Mouse (Mus musculus): ENCODE measurements around the gene Rbbp5.

The Rbbp5 gene

DNA sequence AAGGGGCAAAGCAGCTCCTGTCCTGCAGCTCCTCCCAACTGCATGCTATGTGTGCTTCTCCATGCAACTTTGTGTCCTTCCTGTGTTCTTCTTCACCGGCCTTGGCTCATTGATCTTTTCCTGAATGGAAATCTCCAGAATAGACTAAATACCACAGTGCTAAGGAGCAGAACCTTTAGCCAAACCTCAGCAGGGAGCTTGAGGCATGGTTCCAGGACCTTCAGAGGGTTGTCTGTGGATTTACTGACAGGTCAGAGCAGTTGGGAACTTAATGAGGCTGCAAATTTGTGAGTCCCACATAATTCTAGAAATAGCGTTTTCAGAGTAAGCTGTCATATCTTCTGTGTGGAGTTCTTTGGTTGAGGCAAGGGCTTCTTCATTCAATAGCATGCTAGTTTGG is 23.4 kb downstream of the Rbbp5 start:
- DNase-seq (ENCODE audit: low spot score in 2 of 2): no peak

DNA sequence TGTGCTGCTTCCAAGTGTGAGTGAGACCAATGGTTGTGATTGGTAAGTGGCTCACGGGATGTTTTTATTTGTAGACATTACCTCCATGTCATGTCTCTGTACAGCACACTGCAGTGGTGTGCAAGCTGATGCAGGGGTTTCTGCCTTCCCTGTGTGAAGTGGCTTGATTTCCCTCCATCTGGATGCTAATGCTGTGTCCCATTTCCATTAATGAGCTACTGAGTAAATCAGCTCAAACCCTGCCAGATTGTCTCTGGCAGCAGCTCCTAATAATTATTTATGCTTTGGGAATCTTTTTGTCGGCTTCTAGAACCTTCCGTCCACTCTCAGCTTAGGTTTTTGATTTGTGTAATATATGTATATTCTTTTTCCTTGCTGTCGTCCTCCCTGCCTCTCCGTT is 28.0 kb downstream of the Rbbp5 start:
- DNase-seq (ENCODE audit: low spot score in 2 of 2): no peak

DNA sequence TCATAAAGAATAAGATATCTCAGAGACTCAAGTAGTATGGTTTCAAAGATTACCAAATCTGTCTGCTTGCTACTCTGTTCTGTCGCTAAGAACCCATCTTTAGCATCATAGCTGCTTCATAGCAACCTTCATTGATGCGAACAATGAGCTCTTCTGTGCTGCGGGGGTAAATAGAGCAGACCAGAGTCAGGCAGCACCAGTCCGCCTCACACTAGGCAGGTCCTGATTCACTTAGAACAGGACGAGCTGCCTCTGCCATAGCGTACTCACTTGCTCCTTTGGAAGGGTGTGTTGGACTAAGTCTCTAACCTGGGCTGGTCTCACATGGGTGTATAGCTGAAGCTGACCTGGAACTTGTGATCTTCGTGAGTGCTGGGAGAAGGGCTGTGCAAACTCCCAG is 28.9 kb downstream of the Rbbp5 start, which contains the start of gene Tmem81:
Gene Tmem81, plus strand, starts transcription at position 173 of the 400 bp plus-strand sequence.
- DNase-seq (ENCODE audit: low spot score in 2 of 2): no peak

DNA sequence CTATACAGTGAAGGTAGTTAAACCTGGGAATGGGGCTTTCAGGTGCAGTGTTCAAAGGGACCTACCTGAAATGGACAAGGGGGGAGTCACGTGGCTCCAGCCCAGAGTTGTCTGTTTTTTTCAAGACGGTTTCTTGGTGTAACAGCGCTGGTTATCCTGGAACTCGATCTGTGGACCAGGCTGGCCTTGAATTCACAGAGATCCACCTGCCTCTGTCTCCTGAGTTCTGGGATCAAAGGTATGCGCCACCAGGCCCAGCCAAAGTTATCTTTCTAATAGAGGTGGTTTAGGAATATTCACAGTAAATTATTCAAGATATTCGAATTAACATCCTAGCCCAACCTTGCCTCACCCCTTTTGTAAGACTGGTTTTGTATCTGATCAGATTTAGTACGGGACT is 29.5 kb downstream of the Rbbp5 start:
- no peak for DNase-seq (ENCODE audit: low spot score in 2 of 2)

- no peak for DNase-seq (ENCODE audit: low spot score in 2 of 2)
Observed at GRCm38 (mm10) chr1:132509771-132510170, 32.6 kb downstream of the Rbbp5 start.

- DNase-seq (ENCODE audit: low spot score in 2 of 2): no peak
Observed at GRCm38 (mm10) chr1:132511521-132511920, 34.4 kb downstream of the Rbbp5 start.

DNA sequence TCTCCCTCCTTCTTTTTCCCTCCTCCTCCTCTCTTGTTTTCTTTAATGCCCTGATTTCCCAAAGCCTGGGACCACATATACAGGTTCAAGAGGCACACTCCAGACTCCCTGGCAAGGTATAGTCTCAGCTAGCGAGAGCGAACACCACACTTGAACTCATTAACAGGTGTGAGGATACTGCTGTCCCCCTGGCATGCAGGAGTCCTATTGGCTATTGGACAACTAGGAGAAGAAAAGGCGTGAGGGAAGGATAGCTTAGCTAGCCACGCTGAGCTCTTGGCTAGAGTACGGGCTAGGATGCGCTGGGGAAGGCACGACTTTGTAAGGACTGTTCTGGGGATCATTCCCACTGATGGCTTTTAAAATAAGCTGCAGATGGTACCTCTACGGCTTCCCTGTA is 34.9 kb downstream of the Rbbp5 start:
- no peak for DNase-seq (ENCODE audit: low spot score in 2 of 2)

DNA sequence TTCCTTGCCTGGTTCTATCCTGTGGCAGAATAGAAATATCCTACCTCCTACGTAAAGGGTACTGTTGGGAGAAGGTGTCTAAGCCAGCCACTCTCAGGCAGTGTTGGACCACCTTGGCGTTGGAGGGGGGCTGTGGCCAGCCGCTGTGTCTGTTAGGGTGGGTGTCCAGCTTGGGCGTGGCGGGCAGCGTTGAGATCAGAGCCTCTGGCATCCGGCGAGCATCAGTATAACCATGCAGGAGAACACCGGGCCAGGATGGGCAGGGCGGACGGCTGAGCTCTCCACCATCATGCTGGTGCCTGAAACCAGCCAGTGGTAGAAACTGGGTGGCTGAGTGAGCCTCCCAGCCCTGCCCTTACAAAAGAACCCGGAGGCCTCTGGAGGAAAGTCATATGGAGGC is 38.2 kb downstream of the Rbbp5 start:
- DNase-seq (ENCODE audit: low spot score in 2 of 2): no peak

- no peak for DNase-seq (ENCODE audit: low spot score in 2 of 2)
Observed at GRCm38 (mm10) chr1:132516776-132517175, 39.6 kb downstream of the Rbbp5 start.

GRCm38 (mm10) chr1:132518621-132519020 is 41.5 kb downstream of the Rbbp5 start:
- DNase-seq (ENCODE audit: low spot score in 2 of 2): no peak

DNA sequence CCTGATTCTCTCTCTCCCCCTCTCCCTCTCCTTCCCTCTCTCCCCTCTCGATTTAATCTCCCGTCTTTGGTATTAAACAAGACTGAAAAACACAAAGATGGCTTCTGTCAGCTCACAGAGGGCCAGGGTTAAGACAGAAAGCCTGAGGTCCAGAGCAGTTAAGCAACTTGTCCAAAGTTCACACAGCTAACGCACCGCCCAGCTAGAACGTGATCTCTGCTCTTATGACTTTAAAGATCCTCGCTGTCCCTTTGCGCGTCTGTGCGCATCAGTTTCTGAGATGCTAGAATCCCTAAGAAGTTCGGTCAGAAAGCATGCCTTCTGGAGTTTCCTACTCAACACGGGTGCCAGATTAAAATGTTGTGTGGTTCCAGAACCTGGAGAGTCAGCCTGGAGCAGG is 42.6 kb downstream of the Rbbp5 start:
- no peak for DNase-seq (ENCODE audit: low spot score in 2 of 2)

DNA sequence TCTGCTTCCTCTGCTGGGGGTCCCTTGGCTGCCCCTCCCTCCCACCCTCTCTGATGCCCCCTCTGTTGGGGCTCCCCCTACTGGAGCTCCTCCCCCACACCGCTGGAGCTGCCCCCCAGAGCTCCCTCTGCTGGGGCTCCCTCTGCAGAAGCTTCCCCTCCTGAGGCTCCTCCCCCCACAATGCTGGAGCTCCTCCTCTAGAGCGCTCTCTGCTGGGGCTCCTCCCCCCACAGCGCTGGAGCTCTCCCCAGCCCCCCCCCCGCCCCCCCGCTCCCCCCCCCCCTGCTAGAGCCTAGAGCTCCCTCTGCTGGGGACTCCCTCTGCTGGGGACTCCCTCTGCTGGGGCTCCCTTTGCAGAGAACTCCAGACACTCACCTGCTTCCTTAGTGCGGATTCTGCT is 43.6 kb downstream of the Rbbp5 start:
- no peak for DNase-seq (ENCODE audit: low spot score in 2 of 2)

DNA sequence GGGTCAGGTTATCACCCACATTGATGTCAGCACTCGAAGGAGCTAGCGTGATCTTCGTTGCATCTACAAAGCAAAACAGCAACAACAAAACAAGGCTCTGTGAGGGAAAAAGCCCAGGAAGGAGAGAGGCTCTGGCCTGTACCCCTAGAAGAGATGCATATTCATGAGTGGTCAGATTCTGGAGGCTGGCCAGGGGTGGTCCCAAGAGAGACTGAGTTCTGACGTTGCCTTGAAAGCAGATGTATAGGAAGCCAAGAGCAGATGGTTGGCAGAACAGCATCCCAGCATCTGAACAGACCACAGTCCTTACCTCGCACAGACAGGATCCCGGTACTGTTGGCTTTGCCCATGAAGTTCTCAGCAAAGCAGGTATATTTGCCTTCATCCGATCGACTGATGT is 45.9 kb downstream of the Rbbp5 start:
- DNase-seq (ENCODE audit: low spot score in 2 of 2): no peak

GRCm38 (mm10) chr1:132523920-132524319 is 46.8 kb downstream of the Rbbp5 start:
- DNase-seq (ENCODE audit: low spot score in 2 of 2): no peak

GRCm38 (mm10) chr1:132525832-132526231 is 48.7 kb downstream of the Rbbp5 start:
- peak; percentile 50 to 64 for DNase-seq (ENCODE audit: low spot score in 2 of 2)

GRCm38 (mm10) chr1:132528071-132528470 is 50.9 kb downstream of the Rbbp5 start:
- no peak for DNase-seq (ENCODE audit: low spot score in 2 of 2)

- no peak for DNase-seq (ENCODE audit: low spot score in 2 of 2)
Observed at GRCm38 (mm10) chr1:132528647-132529334, 51.6 kb downstream of the Rbbp5 start.

- DNase-seq (ENCODE audit: low spot score in 2 of 2): no peak
Observed at GRCm38 (mm10) chr1:132530631-132531191, 53.5 kb downstream of the Rbbp5 start.

- DNase-seq (ENCODE audit: low spot score in 2 of 2): no peak
Observed at GRCm38 (mm10) chr1:132532521-132532920, 55.4 kb downstream of the Rbbp5 start.

DNA sequence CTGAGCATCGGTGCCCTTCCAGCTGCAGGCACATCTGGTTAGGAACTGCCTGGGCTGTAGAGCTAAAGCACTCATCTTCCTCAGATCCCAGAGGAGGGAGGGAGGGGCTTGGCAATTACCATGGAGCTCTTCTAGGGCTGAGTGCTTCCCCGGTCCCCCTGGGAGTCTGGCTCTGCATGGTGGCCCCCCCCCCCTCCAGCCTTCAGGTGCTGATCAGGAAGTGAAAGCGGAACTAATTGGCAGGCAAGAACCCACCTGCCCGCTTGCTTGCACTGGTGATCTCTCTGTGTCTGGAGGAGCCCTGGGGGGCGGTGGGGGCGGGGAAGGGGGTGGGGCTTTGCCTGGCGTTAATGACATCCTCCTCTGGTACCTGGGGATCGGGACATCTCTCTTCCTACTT is 56.7 kb downstream of the Rbbp5 start:
- DNase-seq (ENCODE audit: low spot score in 2 of 2): no peak

- DNase-seq (ENCODE audit: low spot score in 2 of 2): no peak
Observed at GRCm38 (mm10) chr1:132535541-132535940, 58.4 kb downstream of the Rbbp5 start.

- DNase-seq (ENCODE audit: low spot score in 2 of 2): no peak
Observed at GRCm38 (mm10) chr1:132536416-132536815, 59.3 kb downstream of the Rbbp5 start.

DNA sequence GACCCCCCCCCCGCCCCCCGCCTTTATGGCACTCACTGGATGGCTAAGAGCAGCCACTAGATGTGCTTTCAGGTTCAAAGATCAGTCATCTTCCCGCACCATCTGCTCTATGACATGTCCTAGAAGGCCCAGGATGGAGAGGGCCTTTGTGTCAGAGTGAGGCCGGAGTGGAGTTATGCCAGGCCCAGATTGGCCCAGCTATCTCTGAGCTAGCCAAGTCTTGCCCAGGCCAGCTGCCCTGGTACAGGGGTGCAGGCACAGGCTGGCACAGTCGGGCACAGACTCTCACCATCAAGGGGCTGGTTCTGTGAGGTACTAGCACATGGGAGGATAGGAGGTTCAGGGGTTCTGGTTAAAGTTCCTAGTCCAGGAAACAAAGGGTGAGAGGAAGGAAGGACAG is 60.6 kb downstream of the Rbbp5 start:
- DNase-seq (ENCODE audit: low spot score in 2 of 2): no peak

DNA sequence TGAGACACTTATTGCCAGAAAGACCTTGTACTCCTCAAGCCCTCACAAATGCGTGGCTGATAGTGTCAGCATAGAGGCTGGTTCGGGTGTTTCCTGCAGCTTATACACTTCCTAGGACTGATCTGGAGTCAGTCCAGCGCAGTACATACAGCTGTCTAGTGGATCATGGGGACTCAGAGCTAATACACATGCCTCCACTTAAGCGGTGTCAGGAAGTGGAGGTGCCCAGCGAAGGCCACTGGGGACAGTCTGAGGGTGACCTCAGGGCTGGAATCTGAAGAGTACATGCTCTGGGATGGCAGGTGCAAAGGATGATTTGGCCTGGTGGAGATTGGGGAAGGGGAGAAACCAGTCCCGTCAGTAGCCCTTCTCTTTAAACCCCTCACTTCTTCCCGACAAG is 63.5 kb downstream of the Rbbp5 start:
- no peak for DNase-seq (ENCODE audit: low spot score in 2 of 2)
